Mouse (Mus musculus) frontal cortex, adult 2 months (tissue): ENCODE results near the gene Capns2. TPM values are rescaled to one million over a fixed set of nuclear protein-coding genes. Genes with fewer than 3 reads are reported as not detected.

ENCODE experiments used
- DNase-seq, 2 experiments: peaks; one replicate each; pipeline ENCODE4 v3.0.0; 2022; ENCODE audit warnings: low spot score in 1 of 2; ENCODE audit errors: extremely low spot score in 1 of 2
- polyA plus RNA-seq: library from polyadenylated mRNA; depleted of rRNA; stranded (reverse); fragments of >200 nt; gene quantifications from 2 replicates; pipeline ENCODE4 v1.2.3, GENCODE M21; 2012; rRNA removed

The Capns2 gene
- polyA plus RNA-seq, 1 experiment, result 0.64 TPM

DNA sequence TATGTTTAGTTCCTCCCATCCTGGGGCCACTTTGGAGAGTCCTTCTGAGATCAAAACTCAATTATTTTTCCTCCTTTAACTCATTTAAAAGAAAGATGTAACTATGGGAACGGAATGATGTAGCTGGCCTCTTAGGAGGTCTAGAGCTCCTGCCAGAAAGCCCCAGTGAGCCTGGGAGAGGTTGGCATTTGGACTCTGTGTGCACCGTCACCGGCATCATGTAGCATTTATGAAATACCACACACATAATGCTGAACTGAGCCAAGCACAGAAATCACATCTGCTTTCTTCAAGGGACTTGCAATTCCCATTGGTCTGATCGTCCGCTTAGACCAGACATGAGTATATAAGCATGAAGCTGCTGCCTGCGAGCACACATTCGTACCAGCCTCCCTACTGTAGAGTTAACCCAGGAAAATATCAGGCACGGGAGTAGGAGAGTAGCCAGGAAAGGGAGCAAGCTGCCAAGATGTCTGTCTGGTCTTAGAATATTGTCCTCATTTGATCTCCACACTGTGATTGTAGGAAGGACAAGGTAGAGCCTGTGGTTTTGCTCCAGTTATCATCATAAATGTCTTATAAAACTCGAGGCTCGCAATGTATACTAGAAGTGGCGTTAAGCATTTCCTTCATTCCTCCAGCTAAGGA, 2.4 kb downstream of the Capns2 start:
- DNase-seq, result no peak

DNA sequence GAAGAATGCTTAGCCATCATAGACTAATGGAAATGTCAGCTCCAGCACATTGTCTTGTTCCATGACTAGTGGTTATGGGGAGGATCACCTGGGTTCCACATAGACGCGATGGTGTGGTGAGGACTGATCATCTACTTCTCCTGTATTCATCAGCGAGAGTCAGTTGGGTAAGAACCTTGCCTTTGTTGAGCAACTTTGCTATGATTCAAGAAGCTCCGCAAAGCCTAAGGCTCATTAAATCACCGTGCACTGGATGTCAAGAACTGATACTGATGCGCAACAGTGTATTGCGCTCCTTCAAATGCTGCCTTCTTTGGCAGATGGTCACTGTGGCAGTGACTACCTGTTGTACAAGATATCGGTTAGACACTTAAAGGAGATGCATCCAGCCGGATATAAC, 5.3 kb downstream of the Capns2 start:
- DNase-seq, result no peak

DNA sequence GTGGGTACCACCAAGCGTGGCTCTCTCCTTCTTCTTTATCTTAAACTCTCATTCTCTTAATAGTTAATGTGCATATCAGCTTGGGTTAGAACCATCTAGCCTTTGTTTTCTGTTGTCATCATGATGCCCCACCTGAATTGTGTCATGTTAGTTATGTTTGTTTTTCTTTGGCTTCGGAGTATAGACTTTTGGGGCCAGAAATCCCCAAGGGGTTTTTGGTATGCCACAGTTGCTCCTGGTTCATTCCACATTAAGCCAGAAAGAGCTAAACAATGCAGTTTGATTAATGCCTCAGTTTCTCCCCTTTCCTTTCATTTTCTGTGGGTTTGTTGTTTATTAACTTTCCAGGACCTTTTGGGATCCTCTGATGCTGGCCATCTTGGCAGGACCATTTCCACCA, 7.2 kb downstream of the Capns2 start:
- no peak for DNase-seq

DNA sequence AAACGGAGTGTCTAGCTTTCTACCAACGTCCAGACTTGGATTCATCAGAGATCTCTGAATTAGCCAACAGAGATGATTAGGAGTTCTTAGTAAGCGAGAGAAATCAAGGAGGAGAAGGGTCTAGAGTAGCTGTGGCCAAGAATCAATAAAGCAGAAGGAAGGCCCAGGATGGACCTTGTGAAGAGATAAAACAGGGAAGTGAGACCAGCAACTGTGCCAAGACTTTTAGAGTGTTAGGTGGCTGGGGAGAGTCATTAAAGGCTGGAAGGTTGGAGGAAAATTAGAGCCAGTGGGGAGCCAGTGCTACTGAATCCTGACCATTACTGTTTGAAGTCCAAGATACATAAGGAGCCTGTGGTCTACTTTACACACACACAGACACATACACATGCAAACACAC, 10.3 kb downstream of the Capns2 start:
- no peak for DNase-seq

DNA sequence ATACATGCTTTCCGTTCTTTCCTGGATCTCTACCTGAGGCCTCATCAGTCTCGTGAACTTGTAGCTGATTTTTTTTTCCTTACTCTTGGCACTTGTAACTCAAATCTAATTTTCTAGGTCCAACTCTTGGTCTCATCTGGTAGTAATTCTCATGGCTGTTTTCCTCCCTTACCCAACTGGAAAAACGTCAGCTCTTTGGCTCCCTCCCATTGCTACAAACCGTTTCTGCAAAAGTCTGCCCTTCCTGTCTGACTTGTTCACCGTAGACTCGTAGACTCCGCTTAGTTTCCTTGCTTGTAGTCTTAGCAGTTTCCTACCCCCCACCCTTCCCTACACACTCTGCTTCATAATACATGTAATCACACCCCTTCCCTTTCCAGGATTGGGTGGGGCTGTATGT, 12.2 kb downstream of the Capns2 start:
- DNase-seq, result no peak

DNA sequence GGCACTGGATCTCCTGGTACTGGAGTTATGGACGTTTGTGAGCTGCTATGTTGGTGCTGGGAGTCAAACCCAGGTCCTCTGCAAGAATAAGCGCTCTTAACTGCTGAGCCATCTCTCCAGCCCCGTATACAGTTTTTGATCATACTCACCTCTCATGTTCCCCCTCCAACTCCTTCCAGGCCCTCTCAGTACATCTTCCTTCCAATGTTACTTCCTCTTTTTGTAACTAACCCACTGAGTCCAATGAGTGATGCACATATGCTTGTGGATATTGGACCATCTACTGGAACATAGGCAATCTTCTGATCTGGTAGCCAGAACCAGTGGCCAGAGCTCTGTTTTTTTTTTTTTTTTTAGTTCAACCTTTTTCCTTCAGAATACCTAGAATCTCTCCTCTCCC, 14.9 kb downstream of the Capns2 start:
- DNase-seq, result no peak

DNA sequence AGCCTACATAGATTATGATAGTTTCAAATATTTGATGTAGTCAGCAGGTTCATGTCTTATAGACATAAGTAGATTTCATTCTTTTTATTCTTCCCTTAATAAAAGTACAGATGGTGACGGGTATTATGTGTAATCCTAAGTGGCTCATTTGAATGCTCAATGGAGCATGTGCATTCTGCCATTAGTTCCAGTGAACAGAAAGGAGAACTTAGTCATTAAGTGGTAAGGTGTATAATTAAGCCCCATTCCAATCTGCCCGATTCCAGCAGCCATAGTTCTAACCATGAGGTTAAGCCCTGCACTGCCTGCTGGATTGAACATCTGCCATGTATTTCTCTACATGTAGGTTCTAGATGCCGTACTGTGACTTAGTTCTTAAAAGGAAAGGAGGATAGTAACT, 20.6 kb downstream of the Capns2 start:
- no peak for DNase-seq

DNA sequence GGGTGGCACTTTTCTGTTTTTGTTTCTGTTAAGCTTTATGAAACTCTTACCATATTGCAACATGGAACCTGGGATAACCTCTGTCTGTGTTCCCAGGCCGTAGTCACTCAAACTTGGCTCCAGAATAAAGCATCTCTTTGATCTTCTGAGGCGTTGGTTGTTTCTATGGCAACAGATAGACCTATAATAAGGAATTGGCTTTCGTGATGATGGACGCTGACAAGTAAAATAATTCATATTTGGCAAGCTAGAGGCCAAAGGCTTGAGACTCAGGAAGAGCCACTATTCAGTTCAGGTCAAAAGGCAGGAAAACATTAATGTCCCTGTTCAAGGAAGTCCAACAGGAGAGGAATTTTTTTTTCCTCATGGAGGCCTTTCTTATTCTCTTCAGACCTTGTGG, 27.8 kb downstream of the Capns2 start:
- no peak for DNase-seq

DNA sequence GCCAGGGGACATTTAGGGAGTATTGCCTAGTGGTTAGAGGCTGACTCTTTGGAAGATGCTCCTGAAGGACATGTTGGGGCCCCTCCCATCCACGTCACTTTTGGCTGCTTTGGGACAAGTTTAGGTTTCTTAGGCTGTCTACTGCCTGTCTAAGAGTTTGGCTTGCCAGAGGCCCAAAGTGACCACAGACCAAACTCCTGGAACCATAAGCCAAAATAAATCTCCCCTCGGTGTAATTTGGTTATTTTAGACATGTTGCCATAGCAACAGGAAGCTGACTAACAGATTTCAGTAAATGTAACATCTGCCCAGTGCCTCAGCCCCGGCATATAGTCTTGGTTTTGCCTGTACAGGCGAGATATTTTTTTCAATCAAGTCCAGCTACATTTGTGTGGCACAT, 36.8 kb downstream of the Capns2 start:
- no peak for DNase-seq

DNA sequence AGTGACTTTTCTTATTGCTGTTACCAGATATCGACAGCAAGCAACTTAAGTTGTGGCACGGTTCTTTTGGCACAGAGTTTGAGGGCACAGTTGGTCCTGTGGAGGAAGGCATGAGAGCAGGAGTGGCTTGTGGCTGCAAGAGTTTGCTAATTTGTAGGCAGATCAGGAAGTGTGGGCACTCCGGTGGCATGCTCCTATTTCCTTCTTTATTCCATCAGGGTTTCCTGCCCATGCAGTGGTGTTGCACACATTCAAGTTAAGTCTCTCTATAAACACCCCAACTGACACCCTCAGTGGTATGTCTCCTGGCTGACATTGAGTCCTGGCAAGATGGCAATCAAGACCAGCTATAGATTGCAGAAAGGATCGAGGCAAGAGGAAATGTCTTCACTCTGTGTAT, 47.9 kb downstream of the Capns2 start:
- no peak for DNase-seq

DNA sequence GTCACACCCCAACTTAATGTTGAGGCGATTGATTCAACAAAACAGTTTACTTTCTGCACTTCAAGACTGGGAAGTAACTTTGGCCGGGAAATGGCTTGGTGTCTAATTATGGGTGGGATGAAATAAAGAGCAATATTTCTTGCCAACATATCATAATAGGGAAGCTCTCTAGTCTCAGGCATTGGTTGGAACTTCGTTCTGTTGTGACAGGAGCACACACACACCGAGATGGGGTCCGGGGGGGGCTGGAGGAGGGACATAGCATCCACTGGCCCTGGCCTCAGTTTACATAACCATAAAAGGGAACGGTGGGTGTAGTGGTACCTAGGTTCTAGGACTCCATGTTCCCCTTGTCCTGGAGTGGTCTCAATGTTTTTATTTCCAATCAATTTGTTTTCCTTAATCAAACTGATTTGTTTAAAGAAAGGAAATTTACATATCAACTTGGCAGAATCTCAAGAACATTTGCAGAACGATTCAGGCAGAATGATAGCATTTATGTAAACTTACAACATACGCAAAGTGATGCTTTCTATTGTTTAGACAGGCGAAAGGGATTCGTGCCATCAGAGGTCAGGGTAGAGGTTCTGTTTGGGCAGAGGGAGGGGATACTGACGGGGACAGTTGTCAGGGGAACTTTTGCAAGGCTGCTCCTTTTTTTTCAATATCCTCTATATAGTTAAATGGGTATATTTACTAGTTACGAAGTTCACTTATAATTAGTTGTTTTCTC, 49.6 kb downstream of the Capns2 start:
- no peak for DNase-seq

Other genes with a start within 250 kb of the Capns2 start
- gene Irx6, start 227.1 kb upstream of the Capns2 start, polyA plus RNA-seq, result 0.13 and 0.18 TPM in 2 replicates
- gene Mmp2, start 74.1 kb upstream of the Capns2 start, polyA plus RNA-seq, result 2.4 and 2.8 TPM in 2 replicates
- gene Lpcat2, start 46.1 kb upstream of the Capns2 start, polyA plus RNA-seq, result 12.6 and 17.2 TPM in 2 replicates
- gene Slc6a2, start 58.7 kb downstream of the Capns2 start, polyA plus RNA-seq, result 0.02 and 0.08 TPM in 2 replicates
- 0.04 TPM in 2 replicates for gene Ces1a, start 146.8 kb downstream of the Capns2 start, polyA plus RNA-seq
- gene Ces1b, start 178.6 kb downstream of the Capns2 start, polyA plus RNA-seq, result not detected in 2 replicates
- 0.08 TPM in 1 of 2 replicates, not detected in the other for gene Ces1c, start 229.9 kb downstream of the Capns2 start, polyA plus RNA-seq